Mouse (Mus musculus): ENCODE measurements around the gene Cd3g.

The Cd3g gene

DNA sequence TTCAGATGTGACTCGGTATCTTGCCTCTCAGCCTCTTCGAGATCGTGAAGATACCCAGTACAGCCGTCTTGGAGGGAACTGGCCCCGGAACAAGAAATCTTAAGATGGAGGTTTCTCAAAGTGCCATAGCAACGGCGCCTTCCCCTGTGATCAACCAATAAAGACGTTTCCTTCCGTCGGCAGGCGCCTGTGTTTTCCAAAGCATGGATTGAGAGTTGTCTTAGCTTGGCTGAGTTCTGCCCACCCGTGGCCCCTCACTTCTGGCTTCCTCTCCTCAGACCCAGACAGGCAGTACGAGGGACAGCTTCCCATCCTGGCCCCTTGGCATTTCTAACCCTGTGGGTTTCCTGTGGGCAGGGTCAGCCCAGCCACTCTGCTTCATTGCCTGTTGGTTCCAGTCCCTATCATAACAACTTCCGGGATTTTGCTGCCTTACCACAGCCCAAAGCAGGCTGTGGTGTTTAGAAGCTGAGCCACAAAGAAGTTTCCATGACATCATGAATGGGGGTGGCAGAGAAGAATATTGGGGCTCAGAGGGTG, 6.1 kb upstream of the Cd3g start:
- DNase-seq (ENCODE audit: low read depth, low spot score) = peak; percentile 99

DNA sequence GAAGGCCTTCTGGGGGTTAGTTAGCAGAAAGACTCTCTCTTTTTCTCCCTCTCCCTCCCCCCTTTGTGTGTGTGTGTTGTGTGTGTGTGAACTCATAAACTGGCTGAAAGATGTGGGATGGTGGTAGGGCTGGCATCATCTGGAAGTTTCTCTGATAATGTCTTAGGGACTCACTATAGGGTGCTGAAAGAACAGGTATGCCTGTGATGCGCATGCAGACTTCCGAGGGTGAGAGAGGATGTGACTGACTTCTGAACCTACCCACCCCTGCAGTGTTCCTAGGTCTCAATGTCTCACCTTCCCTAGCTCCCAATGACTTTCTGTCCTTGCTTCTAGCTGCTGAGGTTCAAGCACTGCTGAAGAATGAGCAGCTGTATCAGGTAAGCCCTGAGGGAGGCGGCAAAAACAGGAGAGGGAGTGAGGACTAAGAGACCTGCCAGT, 5.5 kb upstream of the Cd3g start:
- DNase-seq (ENCODE audit: low read depth, low spot score) = peak; percentile 78

DNA sequence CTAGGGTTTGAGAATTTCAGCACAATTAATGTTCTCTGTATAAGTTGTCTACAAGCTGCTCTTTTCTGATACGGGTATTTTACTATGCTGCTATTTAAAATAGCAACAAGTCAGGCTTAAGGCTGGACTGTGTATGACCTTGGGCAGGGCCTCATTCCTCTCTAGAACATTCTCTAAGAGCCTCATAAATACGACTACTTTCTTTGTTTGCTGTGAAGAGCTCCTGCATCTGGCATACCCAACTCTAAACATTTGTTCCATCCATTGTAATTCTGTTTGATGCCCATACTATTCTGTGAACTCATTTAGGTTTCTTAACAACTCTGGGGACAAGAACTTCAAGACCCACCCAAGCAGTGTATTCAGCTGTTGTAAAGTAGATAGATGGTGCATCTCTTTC, 2.8 kb upstream of the Cd3g start:
- no peak for DNase-seq (ENCODE audit: low read depth, low spot score)

DNA sequence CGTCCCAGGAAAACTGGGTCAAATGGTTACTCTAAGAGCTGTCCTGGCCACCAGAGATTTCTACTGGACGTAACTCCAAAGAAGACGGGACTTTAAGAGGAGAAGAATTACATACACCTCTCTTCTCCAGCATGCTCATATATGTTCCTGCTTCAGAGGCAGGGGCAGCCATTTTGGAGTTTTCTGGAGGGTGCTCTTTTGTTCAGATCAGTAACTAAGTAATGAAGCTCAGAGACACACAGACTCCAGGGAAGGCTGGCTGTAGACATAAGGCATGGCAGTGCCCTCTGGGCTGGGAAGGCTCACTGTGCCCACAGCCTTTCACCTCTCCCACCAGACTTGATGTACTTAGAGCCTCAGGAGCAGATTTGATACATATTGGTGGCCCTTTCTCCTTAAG, 2.3 kb upstream of the Cd3g start:
- DNase-seq (ENCODE audit: low read depth, low spot score) = peak; percentile 50

DNA sequence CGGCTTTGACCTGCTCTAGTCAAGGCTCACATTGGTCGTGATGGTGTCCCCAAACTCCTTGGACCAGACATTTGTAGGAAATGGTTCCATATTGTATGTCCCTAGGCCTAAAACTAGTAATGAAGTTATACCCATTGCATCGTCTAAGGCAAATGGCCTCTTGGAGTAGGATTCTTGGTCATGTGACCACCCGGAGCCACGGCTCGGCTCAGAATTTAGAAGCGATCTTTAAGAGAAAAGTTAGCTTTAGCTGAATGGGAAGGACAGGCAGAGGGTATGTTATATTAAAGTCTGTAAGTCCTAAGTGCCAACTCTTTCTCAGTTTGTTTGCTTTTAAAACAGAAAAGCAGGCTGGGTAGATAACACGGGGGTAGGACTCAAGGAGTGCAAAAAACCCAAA, 1.9 kb upstream of the Cd3g start:
- DNase-seq (ENCODE audit: low read depth, low spot score) = peak; percentile 63

DNA sequence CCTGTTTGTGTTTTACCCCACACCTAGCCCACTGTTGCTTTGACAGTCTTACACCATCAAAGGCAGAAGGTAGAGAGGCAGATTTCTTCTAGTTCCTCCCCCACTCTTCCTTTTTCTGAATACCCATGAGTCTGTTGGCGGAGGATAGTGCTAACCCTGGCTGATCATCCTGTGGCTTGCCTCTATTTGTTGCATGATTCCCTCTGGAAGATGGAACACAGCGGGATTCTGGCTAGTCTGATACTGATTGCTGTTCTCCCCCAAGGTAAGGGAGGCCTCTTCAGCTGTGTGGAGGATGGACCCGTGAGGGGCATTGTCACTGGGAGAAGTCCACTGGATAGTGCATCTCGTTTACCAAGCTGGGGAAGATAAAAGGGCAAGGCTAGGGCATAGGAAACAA, 1.4 kb upstream of the Cd3g start, which contains the start of gene Cd3d:
Cd3d (plus strand) TSS at position 111 of the 400 bp plus-strand sequence.
- DNase-seq (ENCODE audit: low read depth, low spot score) = peak; percentile 73

DNA sequence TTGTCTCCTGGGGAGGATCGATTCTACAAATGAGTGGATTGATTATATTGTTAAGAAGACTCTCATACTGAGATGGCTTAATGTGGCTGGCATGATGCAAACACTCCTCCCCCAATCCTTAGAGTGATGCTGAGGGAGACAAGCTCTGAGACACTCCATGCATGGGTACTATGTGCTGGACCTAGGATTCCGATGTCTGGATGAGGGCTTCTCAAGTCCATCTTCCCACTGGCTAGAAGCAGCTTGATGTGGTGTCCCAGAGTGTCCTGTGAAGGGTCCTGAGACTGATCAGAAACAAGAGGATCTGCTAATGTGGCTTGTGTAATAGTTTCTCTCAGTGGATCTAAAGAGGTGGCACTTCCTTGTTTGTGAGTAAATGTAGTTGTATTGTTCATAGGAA, 873 bp upstream of the Cd3g start:
- DNase-seq (ENCODE audit: low read depth, low spot score) = peak; percentile 39

DNA sequence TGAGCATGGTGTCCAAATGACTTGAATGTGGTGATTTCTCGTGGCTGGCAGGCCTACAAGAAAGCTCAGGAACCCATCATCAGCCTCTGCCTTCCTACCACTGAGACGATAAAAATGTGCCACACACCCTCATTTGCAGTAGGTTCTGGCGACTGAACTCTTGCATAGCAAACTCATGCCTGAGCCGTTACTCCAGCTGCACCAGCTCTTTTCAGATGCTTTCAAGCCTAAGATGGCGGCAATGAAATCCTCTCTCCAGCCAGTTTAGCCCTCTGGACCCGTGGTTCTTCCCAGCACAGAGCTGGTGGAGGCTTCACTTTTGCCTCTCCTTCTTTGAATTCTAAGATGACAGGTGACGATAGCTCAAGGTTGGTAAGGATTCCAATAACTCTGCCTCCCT, 425 bp downstream of the Cd3g start:
- no peak for DNase-seq (ENCODE audit: low read depth, low spot score)

DNA sequence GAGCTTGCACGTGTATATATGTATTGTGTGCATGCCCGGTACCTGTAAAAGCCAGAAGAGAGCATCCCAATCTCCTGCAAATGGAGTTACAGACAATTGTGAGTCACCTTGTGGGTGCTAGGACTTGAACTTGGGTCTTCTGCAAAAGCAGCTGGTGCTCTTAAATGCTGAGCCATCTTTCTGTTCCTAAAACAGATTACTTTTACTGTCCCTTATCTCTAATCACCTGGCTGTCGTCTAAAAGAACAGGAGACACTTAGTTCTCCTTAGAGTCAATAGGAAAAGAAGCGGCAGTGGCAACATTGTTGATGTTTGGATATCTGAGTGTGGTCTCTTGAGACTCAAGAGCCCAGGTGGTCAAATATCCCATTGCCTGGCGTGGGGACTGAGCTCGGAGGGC, 2.4 kb downstream of the Cd3g start:
- no peak for DNase-seq (ENCODE audit: low read depth, low spot score)

DNA sequence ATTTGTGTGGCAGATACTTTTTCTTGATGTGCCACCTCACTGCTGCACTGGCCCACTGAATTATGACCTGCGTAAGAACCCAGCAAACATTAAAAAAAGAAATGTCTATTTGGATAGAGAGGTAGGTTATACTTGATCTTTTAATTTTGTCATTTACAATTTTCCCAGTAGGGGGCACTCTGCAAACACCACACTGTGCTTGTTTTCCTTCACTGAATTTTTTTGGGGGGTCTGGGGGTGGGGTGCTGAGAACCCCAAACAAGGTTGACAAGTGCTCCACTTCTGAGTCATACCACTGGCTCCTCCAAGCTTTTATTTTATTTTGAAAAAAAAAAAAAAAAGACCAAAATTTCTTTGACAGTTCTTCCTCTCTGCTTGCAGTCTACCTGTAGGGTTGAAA, 10.8 kb downstream of the Cd3g start:
- DNase-seq (ENCODE audit: low read depth, low spot score) = peak; percentile 50

DNA sequence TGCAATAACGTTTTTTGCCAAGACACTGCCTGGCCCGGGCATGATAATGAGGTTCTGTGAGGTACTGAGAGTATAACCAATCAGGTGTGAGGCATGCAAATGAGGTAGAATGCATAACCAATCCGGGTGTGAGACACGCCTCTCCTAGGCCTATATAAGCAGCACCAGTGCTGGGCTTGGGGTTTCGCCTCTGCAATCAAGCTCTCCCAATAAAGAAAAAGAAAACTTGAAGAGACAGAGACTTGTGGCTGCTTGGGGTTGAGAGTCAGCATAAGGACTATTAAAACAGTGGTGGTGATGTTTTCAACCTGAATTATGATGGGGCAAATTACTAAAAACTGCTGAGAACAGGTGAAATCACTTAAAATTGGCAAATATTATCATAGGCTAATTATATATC, 12.5 kb downstream of the Cd3g start:
- peak; percentile 19 for DNase-seq (ENCODE audit: low read depth, low spot score)

DNA sequence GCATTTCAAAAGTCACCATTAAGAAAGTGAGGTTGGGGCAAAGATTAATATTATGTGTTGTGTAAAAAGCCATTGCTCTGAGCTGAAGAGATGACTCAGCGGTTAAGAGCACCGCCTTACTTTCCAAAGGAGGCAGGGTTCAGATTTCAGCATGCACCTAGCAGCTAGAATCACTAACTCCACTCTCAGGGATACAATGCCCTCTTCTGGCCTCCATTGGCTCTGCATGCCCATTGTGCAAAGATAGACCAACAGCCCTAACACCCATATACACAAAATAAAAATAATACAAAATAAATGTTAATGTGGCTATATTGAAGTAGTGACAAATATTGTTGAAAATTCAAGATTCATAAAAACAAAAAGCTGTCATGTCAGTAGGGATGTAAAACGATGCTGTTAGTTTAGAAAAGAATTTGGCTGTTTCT, 13.4 kb downstream of the Cd3g start:
- DNase-seq (ENCODE audit: low read depth, low spot score) = peak; percentile 87

DNA sequence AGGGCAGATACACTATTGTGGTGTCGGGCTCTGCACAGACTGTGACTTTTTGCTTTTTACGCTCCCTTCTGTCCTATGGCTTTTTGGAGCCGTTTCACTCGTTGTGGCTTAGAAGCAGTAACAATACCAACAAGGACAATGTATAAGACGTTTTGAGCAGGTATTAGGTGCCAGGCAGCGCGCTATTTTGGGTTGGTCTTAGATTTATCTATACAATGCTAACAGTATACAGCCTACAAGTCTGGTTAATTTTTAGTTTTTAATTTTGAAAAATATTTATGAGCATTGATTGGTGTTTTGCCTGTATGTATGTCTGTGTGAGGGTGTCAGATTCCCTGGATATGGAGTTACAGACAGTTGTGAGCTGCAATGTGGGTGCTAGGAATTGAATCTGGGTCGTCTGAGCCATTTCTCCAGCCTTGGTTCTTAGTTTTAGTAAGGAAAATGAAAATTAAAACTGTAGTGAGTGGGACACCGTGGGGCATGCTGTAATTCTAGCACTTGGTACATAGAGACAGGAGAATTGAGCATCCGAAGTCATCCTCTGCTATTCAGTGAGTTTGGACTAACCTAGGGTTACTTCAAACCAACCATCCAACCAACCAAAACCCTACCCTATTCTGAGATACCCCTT, 14.3 kb downstream of the Cd3g start:
- no peak for DNase-seq (ENCODE audit: low read depth, low spot score)

DNA sequence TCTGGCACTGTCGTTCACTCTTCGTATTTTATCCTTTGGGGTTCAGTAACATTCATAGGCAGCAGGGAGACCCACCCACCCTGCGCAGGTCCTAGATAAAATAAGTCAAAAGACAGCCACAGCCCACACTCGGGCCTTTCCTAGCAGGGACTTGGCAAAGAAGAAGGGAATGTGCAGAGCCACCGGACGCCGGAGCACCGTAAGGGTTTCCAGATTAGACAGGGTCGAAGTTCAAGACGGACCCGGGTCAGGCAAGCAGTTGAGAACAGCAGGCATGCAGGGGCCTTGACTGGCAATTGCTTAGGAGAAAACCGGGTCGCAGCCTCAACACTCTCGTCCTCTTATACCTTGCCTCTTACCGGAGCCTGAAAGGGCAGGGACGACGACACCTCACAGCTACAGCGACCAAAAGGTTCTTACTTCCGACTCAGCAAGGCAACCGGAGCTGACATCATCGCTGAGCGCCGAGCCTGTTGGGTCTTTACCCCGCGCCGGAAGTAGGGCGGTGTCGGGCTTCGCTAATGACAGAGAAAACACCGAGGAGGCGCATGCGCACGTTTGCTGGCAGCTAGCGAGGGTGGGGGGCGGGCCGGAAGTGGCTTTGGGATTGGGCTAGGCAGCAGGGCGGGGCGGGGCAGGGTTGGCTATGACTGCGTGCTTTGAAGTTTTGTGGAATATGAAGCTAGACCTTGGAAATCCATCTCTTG, 15.0 kb downstream of the Cd3g start, which contains the start of gene Ube4a:
Ube4a (minus strand) TSS at position 475 of the 707 bp plus-strand sequence.
- DNase-seq (ENCODE audit: low read depth, low spot score) = peak; percentile 99

DNA sequence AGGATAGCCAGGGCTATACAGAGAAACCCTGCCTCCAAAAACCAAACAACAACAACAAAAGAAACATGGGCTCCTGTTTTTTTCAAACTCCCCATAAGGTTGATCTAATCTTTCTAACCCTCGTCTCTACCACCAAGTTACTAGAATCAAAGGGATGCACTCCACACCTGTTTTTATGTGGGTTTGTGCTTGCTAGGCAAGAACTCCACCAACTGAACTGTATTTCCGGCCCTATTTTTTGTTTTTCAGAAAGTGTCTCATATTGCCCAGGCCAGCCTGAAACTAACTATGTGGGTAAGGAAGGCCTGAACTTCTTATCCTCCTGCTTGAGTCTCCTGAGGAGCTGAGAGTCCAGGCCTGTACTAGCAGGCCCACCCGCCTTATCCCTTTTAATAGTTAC, 25.8 kb downstream of the Cd3g start:
- DNase-seq (ENCODE audit: low read depth, low spot score) = peak; percentile 79

DNA sequence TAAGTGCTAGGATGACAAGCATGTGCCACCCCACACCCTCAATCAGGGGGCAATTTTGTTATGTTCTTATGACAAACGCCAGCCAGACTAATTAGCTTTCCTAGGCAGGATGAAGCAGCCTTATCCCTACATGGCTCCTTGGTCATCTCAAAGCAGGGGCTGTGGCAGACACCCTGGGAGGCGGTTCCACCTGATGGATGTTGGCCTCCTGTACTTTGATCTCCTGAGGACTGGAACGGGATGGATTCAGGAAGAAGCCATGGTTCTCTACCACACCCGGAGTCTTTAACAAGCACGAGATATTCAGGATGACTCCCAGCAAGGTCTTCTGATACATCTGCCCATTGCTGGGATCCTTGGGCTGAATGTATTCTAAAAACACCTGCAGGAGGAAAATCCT, 32.4 kb downstream of the Cd3g start:
- no peak for DNase-seq (ENCODE audit: low read depth, low spot score)

DNA sequence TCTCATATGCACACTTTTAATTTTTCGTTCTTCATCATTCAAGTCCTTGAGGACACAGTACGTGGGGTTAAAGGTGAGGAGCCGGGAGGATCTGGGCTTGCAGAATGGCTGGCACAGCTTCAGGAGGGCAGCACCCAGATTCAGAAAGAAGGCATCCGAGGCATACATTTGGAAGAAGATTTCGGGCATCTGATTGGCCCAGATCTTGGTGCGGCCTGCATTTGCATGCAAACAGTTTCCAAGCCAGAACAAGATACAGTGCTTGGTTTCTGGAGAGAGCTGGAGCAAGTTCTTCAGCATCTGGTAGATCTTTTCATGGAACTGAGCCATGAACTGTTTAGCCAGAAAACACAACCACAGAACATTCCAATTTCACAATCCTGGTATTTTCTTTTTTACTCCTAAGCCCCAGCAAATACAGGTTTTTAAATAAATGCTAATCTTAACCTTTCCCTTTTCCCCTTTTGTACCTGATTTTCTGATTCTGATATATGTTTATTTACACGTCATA, 34.0 kb downstream of the Cd3g start:
- no peak for DNase-seq (ENCODE audit: low read depth, low spot score)

DNA sequence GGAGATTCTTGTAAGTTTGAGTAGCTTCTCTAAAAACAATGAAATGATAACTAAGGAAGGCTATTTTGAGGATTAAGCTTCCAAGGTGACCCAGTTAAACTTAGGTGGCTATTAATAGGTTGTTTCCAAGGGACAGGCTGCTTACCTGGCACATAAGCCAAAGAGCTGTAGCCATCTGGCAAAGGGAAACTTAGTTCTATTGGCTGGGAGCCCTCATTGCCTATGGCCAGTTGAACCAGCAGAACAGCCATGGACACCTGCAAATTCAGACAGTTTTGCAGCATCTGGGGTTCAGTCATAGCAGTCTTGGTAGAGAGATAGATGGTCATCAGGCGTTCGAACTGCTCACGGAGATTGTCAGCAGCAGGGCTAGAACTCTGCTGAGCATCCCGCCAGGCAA, 37.8 kb downstream of the Cd3g start:
- DNase-seq (ENCODE audit: low read depth, low spot score) = no peak

DNA sequence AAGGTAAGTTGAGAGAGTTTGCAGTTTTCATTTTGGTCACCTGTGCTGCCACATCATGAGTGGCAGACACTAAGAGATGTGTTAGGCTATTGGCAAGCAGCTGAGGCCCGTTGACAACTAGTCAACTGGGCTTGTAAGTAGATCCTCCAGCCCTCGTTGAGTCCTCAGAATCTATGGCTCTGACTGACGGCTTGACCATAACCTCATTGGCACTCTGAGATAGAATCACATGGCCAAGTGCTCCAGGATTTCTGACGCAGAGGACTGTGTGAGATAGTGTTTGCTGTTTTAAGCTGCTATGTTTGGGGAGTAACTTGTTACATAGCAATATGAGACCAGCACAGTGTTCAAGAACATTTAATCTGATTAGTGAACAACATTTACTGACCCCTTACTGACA, 38.5 kb downstream of the Cd3g start:
- no peak for DNase-seq (ENCODE audit: low read depth, low spot score)

DNA sequence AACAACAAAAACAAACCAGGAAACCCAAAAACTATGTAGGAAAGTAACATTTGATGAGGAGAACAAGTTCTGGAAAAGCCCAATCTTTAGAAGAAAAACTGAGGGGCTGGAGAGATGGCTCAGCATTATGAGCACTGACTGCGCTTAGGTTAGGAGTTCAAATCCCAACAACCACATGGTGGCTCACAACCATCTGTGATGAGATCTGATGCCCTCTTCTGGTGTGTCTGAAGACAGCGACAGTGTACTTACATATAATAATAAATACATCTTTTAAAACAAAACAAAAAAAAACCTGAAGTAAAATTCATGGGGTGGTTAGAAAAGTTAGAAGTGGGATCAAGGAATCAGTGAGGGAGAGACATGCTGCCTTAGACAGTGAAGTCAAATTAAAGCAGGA, 58.7 kb downstream of the Cd3g start:
- no peak for DNase-seq (ENCODE audit: low read depth, low spot score)

DNA sequence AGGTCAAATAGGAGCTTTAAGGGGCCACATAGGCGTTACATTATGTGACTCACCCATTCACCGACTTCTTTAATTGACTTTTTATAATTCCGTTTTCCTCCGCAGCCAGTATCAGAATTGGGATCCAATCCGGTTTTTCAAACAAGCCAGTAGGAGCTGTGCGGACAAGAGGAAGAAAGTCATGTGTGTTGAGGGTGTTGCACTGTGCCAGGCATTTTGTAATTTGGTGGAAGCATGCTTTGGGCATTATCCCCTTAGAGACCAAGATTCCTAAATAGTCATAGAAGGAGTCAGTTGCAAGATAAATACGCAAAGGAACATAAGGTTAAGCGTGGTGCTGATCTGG, 59.1 kb downstream of the Cd3g start:
- no peak for DNase-seq (ENCODE audit: low read depth, low spot score)

DNA sequence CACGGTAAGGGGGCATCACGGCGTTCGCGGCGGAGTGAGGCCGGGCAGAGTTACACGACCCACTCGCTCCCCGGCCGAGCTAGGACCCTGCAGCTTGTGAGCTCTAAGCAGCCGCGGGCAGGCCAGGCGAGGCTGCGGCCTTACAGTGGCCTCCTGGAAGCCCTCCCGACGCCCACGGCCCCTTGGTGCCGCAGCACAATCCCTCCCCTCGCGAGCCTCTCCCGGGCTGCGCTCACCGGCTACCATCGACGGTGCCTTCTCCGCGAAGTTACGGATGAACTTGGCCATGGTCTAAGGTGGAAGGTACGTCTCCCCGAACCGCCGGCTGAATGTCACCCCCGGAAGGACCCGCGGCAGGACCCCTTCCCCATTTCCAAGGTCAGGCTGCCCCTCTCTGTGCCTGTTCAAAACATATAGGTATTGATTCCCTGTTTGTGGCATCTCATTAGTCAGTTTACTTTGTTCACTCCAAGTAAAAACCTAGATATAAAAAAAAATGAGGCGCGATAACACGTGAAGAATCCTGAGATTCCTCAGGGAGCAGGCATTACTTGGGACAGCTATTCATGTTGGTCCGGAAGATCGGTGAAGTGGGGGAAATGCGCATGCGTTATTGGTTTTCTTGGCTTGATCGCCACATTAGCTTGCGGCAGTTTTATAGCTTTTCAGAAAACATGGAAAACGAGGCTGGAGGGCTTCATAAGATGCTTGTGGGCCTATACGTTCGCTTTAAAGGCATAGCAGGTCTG, 59.7 kb downstream of the Cd3g start, which contains the start of gene Atp5l:
Atp5l (minus strand) TSS at position 369 of the 749 bp plus-strand sequence.
- peak; percentile 90 for DNase-seq (ENCODE audit: low read depth, low spot score)

Measured in CD4-positive helper T cell, adult 2 months (primary cell).